Mouse (Mus musculus) lung, adult 2 months (tissue): ENCODE measurements around the gene Jag1. TPM values are rescaled to one million over a fixed set of nuclear protein-coding genes. Genes with fewer than 3 reads are reported as not detected.

ENCODE experiments used
- DNase-seq: peaks from one replicate; pipeline ENCODE4 v3.0.0; 2022
- H3K4me1 ChIP-seq: fragments of 200-500 bp; 2 replicates; pipeline ENCODE4 v1.6.1; 2011; ENCODE audit warnings: low read length; ENCODE audit not compliant: control insufficient read depth, insufficient read depth
- H3K4me3 ChIP-seq: fragments of 200-500 bp; replicated peaks from 2 replicates; pipeline ENCODE3; 2011; ENCODE audit warnings: low read depth, mild to moderate bottlenecking, control low read depth, low read length; ENCODE audit errors: extremely low read depth
- CTCF ChIP-seq: fragments of 200-500 bp; IDR thresholded peaks from 2 replicates; pipeline ENCODE4 v1.5.1; 2011; ENCODE audit warnings: mild to moderate bottlenecking, low read length, control low read depth; ENCODE audit not compliant: insufficient read depth
- POLR2A ChIP-seq: fragments of 200-500 bp; IDR thresholded peaks from 2 replicates; pipeline ENCODE4 v1.6.1; 2011; ENCODE audit warnings: low read depth, mild to moderate bottlenecking, control low read depth, low read length, borderline replicate concordance; ENCODE audit errors: extremely low read depth
- WGBS: fragments of 180-500 bp; shearing (Covaris S2); methylation state at CpG from one replicate; pipeline ENCODE4 v1.1.7; 2018; 5-methylcytosine and 5-hydroxymethylcytosine counted together
- polyA plus RNA-seq: library from polyadenylated mRNA; depleted of rRNA; stranded (reverse); fragments of >200 nt; gene quantifications from 2 replicates; pipeline ENCODE4 v1.2.3, GENCODE M21; 2012

Gene Jag1
- polyA plus RNA-seq, 1 experiment, result 11.4 TPM

- no peak for DNase-seq
- H3K4me3 ChIP-seq, result no peak overlapping the region
- WGBS, result 70% methylated on average over 6 of the region's 6 CpGs
- peaks cover 2% of the 10 kb centered on the region; the same call in 1 of the 2 replicates for H3K4me1 ChIP-seq
- TF ChIP-seq POLR2A, result no peak
Measured at GRCm38 (mm10) chr2:137087705-137088104, 28.7 kb downstream of the Jag1 start.

- TF ChIP-seq POLR2A (no peak), CTCF (no peak)
- Histone ChIP-seq H3K4me3 (no peak overlapping the region), H3K4me1 (peaks cover 2% of the 10 kb centered on the region; the same call in 1 of the 2 replicates)
- DNase-seq, result no peak
- 89% methylated on average over 14 of the region's 14 CpGs for WGBS
Measured at GRCm38 (mm10) chr2:137086621-137087395, 29.6 kb downstream of the Jag1 start.

- no peak for DNase-seq
- no peak for TF ChIP-seq CTCF
- no peak for TF ChIP-seq POLR2A
- WGBS, result 51% methylated on average over 8 of the region's 8 CpGs
Measured at GRCm38 (mm10) chr2:137085257-137085656, 31.2 kb downstream of the Jag1 start.

GRCm38 (mm10) chr2:137082896-137083620 lies 33.4 kb downstream of the Jag1 start:
- no peak for DNase-seq
- peak overlapping the region; percentile 28 for H3K4me3 ChIP-seq
- no peak for TF ChIP-seq CTCF
- no peak for TF ChIP-seq POLR2A
- 72% methylated on average over 24 of the region's 24 CpGs for WGBS
- H3K4me1 ChIP-seq, result peaks cover 12% of the 10 kb centered on the region

More at GRCm38 (mm10) chr2:137085257-137085656, 31.2 kb downstream of the Jag1 start:
- Histone ChIP-seq H3K4me3 (no peak overlapping the region), H3K4me1 (peaks cover 9% of the 10 kb centered on the region)

- H3K4me1 ChIP-seq, result peaks cover 12% of the 10 kb centered on the region
- H3K4me3 ChIP-seq, result no peak overlapping the region
- TF ChIP-seq POLR2A (no peak), CTCF (no peak)
- 91% methylated on average over 7 of the region's 7 CpGs for WGBS
- DNase-seq, result no peak
Measured at GRCm38 (mm10) chr2:137081001-137081400, 35.4 kb downstream of the Jag1 start.

- H3K4me3 ChIP-seq, result no peak overlapping the region
- TF ChIP-seq CTCF (no peak), POLR2A (no peak)
- H3K4me1 ChIP-seq, result peaks cover 12% of the 10 kb centered on the region
- DNase-seq, result no peak
- whole genome bisulfite sequencing, result 54% methylated on average over 6 of the region's 6 CpGs
Measured at GRCm38 (mm10) chr2:137080468-137080867, 36.0 kb downstream of the Jag1 start.

- 27% methylated on average over 10 of the region's 10 CpGs for WGBS
- DNase-seq, result no peak
- Histone ChIP-seq H3K4me3 (no peak overlapping the region), H3K4me1 (peaks cover 10% of the 10 kb centered on the region)
- TF ChIP-seq CTCF (no peak), POLR2A (no peak)
Measured at GRCm38 (mm10) chr2:137079721-137080320, 36.6 kb downstream of the Jag1 start.

GRCm38 (mm10) chr2:137078771-137079170 lies 37.7 kb downstream of the Jag1 start:
- H3K4me3 ChIP-seq, result no peak overlapping the region
- peaks cover 10% of the 10 kb centered on the region for H3K4me1 ChIP-seq
- WGBS, result 77% methylated on average over 4 of the region's 4 CpGs
- DNase-seq, result no peak
- TF ChIP-seq CTCF (no peak), POLR2A (no peak)

GRCm38 (mm10) chr2:137074313-137074620 lies 42.2 kb downstream of the Jag1 start:
- 47% methylated on average over 2 of the region's 2 CpGs for WGBS
- TF ChIP-seq POLR2A (no peak), CTCF (no peak)
- Histone ChIP-seq H3K4me1 (no peaks in the 10 kb centered on the region), H3K4me3 (no peak overlapping the region)
- DNase-seq, result no peak
